Mouse (Mus musculus): ENCODE results near the gene Gldc.

DNA sequence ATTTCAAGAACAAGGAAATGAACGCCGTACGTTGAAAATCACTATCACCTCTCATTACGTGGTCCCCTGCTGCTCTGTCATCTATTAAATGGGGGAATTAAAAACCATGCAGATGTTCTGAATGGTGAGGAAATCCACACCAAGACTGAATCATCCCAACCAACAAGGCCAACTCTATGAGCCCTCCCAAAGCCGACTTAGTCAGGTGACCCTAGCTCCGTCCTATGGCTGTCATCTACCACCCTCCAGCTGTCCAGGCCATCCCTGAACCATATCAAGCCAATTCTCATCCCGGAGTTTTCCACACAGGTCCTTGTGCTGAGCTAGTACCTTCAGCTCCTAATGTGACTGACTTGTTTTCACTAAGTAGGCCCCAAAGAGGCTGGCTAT lies 49.6 kb downstream of the Gldc start:
- TF ChIP-seq CTCF (IDR thresholded peaks at IDR 0.05; ENCODE audit: extremely low read depth, insufficient read depth, insufficient read length, insufficient replicate concordance) (no peak), POLR2A (IDR thresholded peaks at IDR 0.05; ENCODE audit: low read depth, low read length) (no peak)

Data from spleen, adult 2 months (tissue).